Mouse (Mus musculus) myocyte (in vitro differentiated cells): ENCODE measurements around the gene Mctp2.

ENCODE experiments used
- CEBPB ChIP-seq: IDR thresholded peaks from 2 replicates; pipeline ENCODE4 v1.6.1; 2011; ENCODE audit warnings: mild to moderate bottlenecking, moderate library complexity; ENCODE audit not compliant: poor library complexity, insufficient read depth, severe bottlenecking
- MAX ChIP-seq: IDR thresholded peaks from one replicate; pipeline ENCODE4 v1.6.1; 2011; ENCODE audit warnings: low read depth, mild to moderate bottlenecking, control low read depth
- MYOG ChIP-seq, 3 experiments: IDR thresholded peaks; one replicate each; pipeline ENCODE4 v1.6.1; 2011; ENCODE audit warnings: control low read depth in 2 of 3, low read depth in 2 of 3, mild to moderate bottlenecking in 2 of 3; ENCODE audit not compliant: insufficient read length in 2 of 3, control insufficient read depth in 1 of 3, insufficient read depth in 1 of 3
- POLR2A ChIP-seq: IDR thresholded peaks from one replicate; pipeline ENCODE4 v1.6.1; 2011; ENCODE audit warnings: low read depth, mild to moderate bottlenecking, control low read depth, moderate library complexity; ENCODE audit not compliant: insufficient read length
- POLR2AphosphoS2 ChIP-seq: IDR thresholded peaks from one replicate; pipeline ENCODE4 v1.6.1; 2011; ENCODE audit warnings: low read depth, control low read depth; ENCODE audit not compliant: insufficient read length
- SRF ChIP-seq: IDR thresholded peaks from one replicate; pipeline ENCODE4 v1.6.1; 2011; ENCODE audit warnings: low read depth; ENCODE audit not compliant: control insufficient read depth, insufficient read length
- TCF12 ChIP-seq: IDR thresholded peaks from one replicate; pipeline ENCODE4 v1.6.1; 2011; ENCODE audit warnings: mild to moderate bottlenecking, control low read depth; ENCODE audit not compliant: poor library complexity, insufficient read depth, severe bottlenecking
- TCF3 ChIP-seq: IDR thresholded peaks from one replicate; pipeline ENCODE4 v1.6.1; 2011; ENCODE audit warnings: low read depth, control low read depth; ENCODE audit not compliant: insufficient read length
- USF1 ChIP-seq: IDR thresholded peaks from one replicate; pipeline ENCODE4 v1.6.1; 2011; ENCODE audit warnings: low read depth, mild to moderate bottlenecking, control low read depth, moderate library complexity

DNA sequence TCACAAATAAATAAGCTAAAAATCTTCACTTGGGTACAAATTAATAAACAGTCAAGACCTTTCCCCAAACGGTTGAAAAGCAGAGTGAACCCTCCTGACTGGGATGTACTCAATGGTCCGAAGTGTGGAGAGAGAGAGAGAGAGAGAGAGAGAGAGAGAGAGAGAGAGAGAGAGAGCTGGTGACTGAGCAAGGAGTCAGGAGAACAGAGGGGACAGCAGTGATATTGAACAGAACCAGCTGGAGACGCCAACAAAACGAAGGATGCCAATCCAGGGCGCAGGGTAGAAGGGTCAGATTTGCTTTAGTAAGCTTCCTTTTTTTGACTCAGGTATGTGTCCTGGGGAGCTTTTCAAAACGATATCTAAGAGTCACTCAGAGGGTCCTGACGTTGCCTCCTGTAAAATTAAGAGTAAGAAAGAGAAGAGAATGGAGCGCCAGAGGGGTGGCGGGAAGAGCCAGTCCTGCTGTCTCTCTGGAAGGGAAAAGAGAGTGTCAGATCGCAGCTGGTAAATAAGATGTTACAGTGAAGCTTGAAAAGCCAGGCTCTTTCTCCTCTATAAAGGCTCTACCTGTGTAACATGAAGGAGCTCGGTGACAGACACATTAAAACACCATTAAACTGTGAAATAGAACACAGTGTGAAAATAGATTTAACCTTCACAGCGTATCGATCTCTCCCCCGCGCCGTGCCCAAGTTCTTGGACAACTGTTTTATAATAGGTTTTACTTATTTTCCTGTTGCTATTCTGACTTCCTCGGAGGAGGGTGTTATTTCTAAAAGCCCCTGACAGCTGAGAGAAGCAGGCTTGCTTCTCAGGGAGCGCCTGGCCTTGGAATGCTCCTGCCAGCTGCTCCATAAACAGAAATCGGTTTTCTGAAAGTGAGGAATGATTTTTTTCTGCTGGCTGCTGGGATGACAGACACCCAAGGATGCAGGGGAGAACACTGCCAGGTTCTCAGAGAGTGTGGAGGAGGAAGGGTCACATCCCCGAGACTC is 258.5 kb downstream of the Mctp2 start:
- no peak for TF ChIP-seq TCF12
- no peak for TF ChIP-seq POLR2A
- TF ChIP-seq USF1 = no peak
- no peak for TF ChIP-seq SRF
- no peak for TF ChIP-seq MYOG (IDR thresholded peaks at IDR 0.05; ENCODE audit: control insufficient read depth in 1 of 3, insufficient read depth in 1 of 3, insufficient read length in 2 of 3, low read depth in 2 of 3)
- no peak for TF ChIP-seq CEBPB
- TF ChIP-seq MAX = no peak
- no peak for TF ChIP-seq TCF3
- no peak for TF ChIP-seq POLR2AphosphoS2
